Mouse (Mus musculus) colon, adult 2 months (tissue): ENCODE data around the gene Prpf6. TPM values are rescaled to one million over a fixed set of nuclear protein-coding genes. Genes with fewer than 3 reads are reported as not detected.

Experiments used
- polyA plus RNA-seq: library from polyadenylated mRNA; depleted of rRNA; stranded (reverse); fragments of >200 nt; gene quantifications from 2 replicates; pipeline ENCODE4 v1.2.3, GENCODE M21; 2012; rRNA removed

The Prpf6 gene
- polyA plus RNA-seq, result 12.3 and 13.0 TPM in 2 replicates

DNA sequence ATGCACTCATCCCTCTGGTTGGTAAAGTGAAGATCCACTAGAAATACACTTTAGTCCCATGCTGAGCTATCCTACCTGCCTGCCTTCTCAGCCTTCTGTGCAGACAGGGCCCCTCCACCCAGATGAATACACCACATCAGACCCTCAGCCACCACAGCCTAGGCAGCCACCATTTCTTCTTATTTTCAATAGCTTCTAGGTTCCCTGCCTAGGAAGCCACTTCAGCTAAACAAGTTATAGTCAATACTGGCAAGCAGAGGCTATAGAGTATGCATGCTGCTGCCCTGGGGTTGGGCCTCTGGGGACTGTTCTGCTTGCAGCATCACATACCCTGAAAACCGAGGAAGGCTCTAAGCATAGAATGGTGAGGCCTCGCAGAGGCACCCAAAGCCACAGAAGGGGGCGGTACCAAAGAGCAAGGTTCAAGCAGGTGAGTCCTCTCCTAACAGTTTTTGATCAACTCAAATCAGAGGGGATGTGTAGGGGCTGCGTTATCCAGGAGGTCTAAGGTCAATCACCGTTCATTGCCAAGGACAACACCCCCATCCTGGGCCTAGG is at the start of gene Prpf6:
Prpf6 (plus strand) TSS at position 341 of the 558 bp plus-strand sequence.

GRCm38 (mm10) chr2:181584411-181584942 is 7.2 kb upstream of the Prpf6 start, which contains the start of gene Uckl1:
TSS of gene Uckl1 (minus strand) at chr2:181584892.

GRCm38 (mm10) chr2:181592231-181593041 is 768 bp downstream of the Prpf6 start, which contains the start of gene Zfp512b:
TSS of gene Zfp512b (minus strand) at chr2:181592803.

GRCm38 (mm10) chr2:181598454-181599351 is 7.0 kb downstream of the Prpf6 start, which contains the start of gene Samd10:
TSS of gene Samd10 (minus strand) at chr2:181599212.

GRCm38 (mm10) chr2:181656734-181657133 is 65.1 kb downstream of the Prpf6 start, which contains the start of gene Gm29797:
TSS of gene Gm29797 (plus strand) at chr2:181657034.

DNA sequence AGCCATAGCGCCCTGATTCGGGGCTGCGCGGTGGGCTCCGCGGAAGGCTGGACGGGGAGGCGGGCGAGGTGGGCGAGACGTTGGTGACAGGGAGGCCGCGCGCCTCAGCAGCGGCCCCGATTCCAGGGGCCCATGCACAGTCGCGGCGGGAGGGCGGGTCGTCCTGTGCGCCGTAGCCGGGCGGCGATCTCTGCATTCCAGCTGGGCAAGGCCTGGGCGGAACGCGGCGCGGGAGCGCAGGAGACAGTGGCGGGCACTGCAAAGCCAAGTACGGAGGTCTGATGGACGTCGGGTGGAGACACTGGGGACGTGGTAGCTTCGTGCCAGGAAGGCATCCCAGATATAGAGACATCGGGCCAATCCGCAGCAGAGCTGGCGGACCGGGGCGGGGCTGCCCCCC is 79.7 kb downstream of the Prpf6 start, which contains the start of gene Sox18:
Sox18 (minus strand) TSS at position 315 of the 400 bp plus-strand sequence.

GRCm38 (mm10) chr2:181679951-181680715 is 88.5 kb downstream of the Prpf6 start, which contains the start of gene Tcea2:
TSS of gene Tcea2 (plus strand) at chr2:181680310.

DNA sequence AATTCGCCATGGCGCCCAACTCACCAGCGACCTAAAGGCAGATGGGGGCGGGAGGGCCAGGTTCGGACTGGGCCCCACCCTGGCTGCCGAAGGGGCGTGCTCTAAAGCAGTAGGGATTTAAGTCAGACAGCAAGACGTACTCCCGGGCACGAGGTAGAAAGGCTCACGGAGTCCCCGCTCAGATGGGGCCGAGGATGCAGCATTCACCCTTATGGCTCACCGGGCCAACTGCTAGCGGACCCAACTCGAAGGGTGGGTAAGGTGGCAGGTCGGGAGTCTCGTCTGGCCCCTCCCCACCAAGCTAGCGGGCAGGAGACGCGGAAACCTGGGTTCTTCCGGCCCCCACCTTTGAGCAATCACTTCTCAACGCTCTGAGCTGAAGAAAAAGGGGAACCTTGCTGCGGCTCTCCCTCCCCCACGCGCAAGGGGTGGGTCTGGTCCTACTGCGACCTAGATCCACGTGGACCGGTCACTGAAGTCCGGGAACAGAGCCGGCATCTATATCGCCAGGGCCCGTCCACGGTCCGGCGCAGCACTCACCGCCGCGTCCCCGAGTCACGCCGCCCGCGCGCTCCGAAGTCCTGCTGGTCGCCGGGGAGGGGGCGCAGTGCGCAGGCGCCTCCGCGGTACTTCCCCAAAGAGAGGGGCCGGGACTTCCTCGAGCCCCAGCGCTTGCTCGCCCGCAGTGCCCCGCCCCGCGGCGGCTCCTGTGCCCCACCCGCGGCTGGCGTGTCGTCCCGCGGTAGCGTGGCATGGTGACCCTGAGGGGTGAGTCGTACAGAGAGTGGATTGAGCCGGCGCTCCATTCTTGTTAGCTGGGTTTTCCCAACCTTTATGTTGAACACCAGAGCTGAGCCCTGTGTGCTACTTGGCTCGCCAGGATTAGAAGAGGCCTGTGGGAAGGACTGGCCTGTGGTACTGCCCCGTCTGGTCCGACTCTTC is 101.9 kb downstream of the Prpf6 start, which contains the start of gene Rgs19:
Rgs19 (minus strand) TSS at position 639 of the 942 bp plus-strand sequence.

DNA sequence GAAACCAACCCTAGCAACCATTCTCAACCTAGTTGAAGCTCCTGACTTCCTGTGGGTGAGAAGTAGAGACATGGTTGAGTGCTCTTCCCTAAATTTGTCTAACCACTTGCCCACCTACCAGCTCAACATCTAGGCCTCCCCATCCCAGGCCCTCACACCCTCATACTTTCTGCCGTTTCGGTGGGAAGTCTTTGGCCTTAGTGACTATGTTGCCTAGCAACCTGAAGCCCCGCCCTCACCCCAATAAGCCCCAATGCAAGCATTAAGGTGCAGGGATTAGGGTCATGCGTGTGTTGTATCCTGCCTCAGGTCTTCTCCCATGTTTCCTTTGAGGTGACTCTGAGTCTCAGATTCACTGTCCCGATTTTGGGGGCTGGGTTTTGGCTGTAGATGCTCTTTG is 106.6 kb downstream of the Prpf6 start, which contains the start of gene Lkaaear1:
Lkaaear1 (minus strand) TSS at position 202 of the 400 bp plus-strand sequence.

Other genes with a start within 250 kb of the Prpf6 start
- gene Zgpat, start 226.9 kb upstream of the Prpf6 start, polyA plus RNA-seq, result 32.6 and 36.8 TPM in 2 replicates
- gene Arfrp1, start 226.5 kb upstream of the Prpf6 start, polyA plus RNA-seq, result 25.9 and 30.4 TPM in 2 replicates
- 94.1 and 102 TPM in 2 replicates for gene Lime1, start 211.8 kb upstream of the Prpf6 start, polyA plus RNA-seq
- 2.0 TPM in 2 replicates for gene Zbtb46, start 132.4 kb upstream of the Prpf6 start, polyA plus RNA-seq
- not detected in 2 replicates for gene Abhd16b, start 98.7 kb upstream of the Prpf6 start, polyA plus RNA-seq
- 31.4 and 40.7 TPM in 2 replicates for gene Tpd52l2, start 94.7 kb upstream of the Prpf6 start, polyA plus RNA-seq
- gene Dnajc5, start 71.4 kb upstream of the Prpf6 start, polyA plus RNA-seq, result 51.9 and 64.1 TPM in 2 replicates
- 161 and 197 TPM in 2 replicates for gene Uckl1, start 7.0 kb upstream of the Prpf6 start, polyA plus RNA-seq
- gene Zfp512b, start 935 bp downstream of the Prpf6 start, polyA plus RNA-seq, result 39.9 and 47.0 TPM in 2 replicates
- 30.8 and 41.3 TPM in 2 replicates for gene Samd10, start 7.3 kb downstream of the Prpf6 start, polyA plus RNA-seq
- not detected in 2 replicates for gene Gm29797, start 65.2 kb downstream of the Prpf6 start, polyA plus RNA-seq
- gene Sox18, start 79.8 kb downstream of the Prpf6 start, polyA plus RNA-seq, result 37.5 and 40.1 TPM in 2 replicates
- 6.5 and 6.7 TPM in 2 replicates for gene Tcea2, start 88.4 kb downstream of the Prpf6 start, polyA plus RNA-seq
- 34.0 and 48.2 TPM in 2 replicates for gene Rgs19, start 102.1 kb downstream of the Prpf6 start, polyA plus RNA-seq
- not detected in 2 replicates for gene Lkaaear1, start 106.6 kb downstream of the Prpf6 start, polyA plus RNA-seq
- 0.57 and 0.79 TPM in 2 replicates for gene Oprl1, start 123.1 kb downstream of the Prpf6 start, polyA plus RNA-seq
- gene Myt1, start 171.5 kb downstream of the Prpf6 start, polyA plus RNA-seq, result 1.3 and 1.4 TPM in 2 replicates
- gene Pcmtd2, start 246.0 kb downstream of the Prpf6 start, polyA plus RNA-seq, result 16.3 and 19.0 TPM in 2 replicates